8 mouse cellular contexts compared by ENCODE assay signal in genomic region chr17:26112751-26113150, GRCm38 (mm10). TPM values are rescaled to one million over a fixed set of nuclear protein-coding genes. Genes with fewer than 3 reads are reported as not detected.
DNase-seq lines count a peak whose midpoint lies in the region; ATAC-seq and TF ChIP-seq lines count a peak whose summit lies in the region.

No protein-coding gene starts in this region.

- H3K9ac ChIP-seq in heart, adult 2 months (ENCODE audit: low read depth, low read length) = peak overlapping the region; percentile 74
- H3K9ac ChIP-seq in forebrain, embryonic 15.5 days (replicated peaks) = peak overlapping the region; percentile 79
- H3K9ac ChIP-seq in liver, embryonic 15.5 days = peak overlapping the region; percentile 63; the same call in 1 of the 2 replicates

- peak overlapping the region; percentile 65 for H3K4me3 ChIP-seq in heart, adult 2 months
- peak overlapping the region; percentile 58 for H3K4me3 ChIP-seq in forebrain, embryonic 15.5 days
- H3K4me3 ChIP-seq in liver, embryonic 15.5 days (replicated peaks) = peak overlapping the region; percentile 70

- TF ChIP-seq POLR2A in heart, adult 2 months (IDR thresholded peaks at IDR 0.05; ENCODE audit: insufficient read depth, low read depth, low read length) = no peak

- no peaks in the 10 kb centered on the region for H3K79me2 ChIP-seq in heart, adult 2 months (replicated peaks; ENCODE audit: control insufficient read depth, insufficient read depth, low read length)

- DNase-seq in heart, adult 2 months = no peak
- no peak for DNase-seq in heart, postnatal 36 days
- DNase-seq in gastrocnemius, postnatal 4 days (ENCODE audit: low spot score in 2 of 2) = no peak
- DNase-seq in layer of hippocampus, postnatal 25 days (ENCODE audit: extremely low spot score in 1 of 2, low spot score in 1 of 2) = no peak
- DNase-seq in cerebellum, adult 18-20 months = no peak

- H3K4me1 ChIP-seq in heart, adult 2 months (ENCODE audit: control insufficient read depth, insufficient read depth, low read length) = no peaks in the 10 kb centered on the region
- peaks cover 6% of the 10 kb centered on the region for H3K4me1 ChIP-seq in forebrain, embryonic 15.5 days
- peaks cover 34% of the 10 kb centered on the region for H3K4me1 ChIP-seq in liver, embryonic 15.5 days (replicated peaks)

- no peak for TF ChIP-seq CTCF in heart, adult 2 months (IDR thresholded peaks at IDR 0.05)

- WGBS in heart, adult 2 months = 26% methylated on average over 14 of the region's 14 CpGs
- WGBS in forebrain, embryonic 15.5 days = 18% methylated on average over 14 of the region's 14 CpGs
- WGBS in liver, embryonic 15.5 days (ENCODE audit: insufficient replicate concordance) = 13% methylated on average over 14 of the region's 14 CpGs

- H3K27me3 ChIP-seq in heart, adult 2 months (ENCODE audit: control insufficient read depth, insufficient read depth, low read length) = peaks cover 4% of the 10 kb centered on the region; the same call in 1 of the 2 replicates
- peaks cover 29% of the 10 kb centered on the region for H3K27me3 ChIP-seq in forebrain, embryonic 15.5 days
- H3K27me3 ChIP-seq in liver, embryonic 15.5 days = peaks cover 84% of the 10 kb centered on the region

- TF ChIP-seq EP300 in heart, adult 2 months (IDR thresholded peaks at IDR 0.05; ENCODE audit: insufficient read depth, low read depth, low read length) = no peak

- H3K36me3 ChIP-seq in heart, adult 2 months (ENCODE audit: control insufficient read depth, insufficient read depth, low read length) = no peaks in the 10 kb centered on the region
- H3K36me3 ChIP-seq in forebrain, embryonic 15.5 days = no peaks in the 10 kb centered on the region
- H3K36me3 ChIP-seq in liver, embryonic 15.5 days (replicated peaks) = no peaks in the 10 kb centered on the region

- intact Hi-C loops in heart, adult 2 months (cut with DNase I) = no loop called here
- intact Hi-C loops in heart, postnatal 36 days (cut with DNase I) = no loop called here

- H3K4me2 ChIP-seq in forebrain, embryonic 15.5 days (replicated peaks) = peak overlapping the region; percentile 70
- H3K4me2 ChIP-seq in liver, embryonic 15.5 days = peak overlapping the region; percentile 86

- no peak overlapping the region for H3K27ac ChIP-seq in heart, adult 2 months
- H3K27ac ChIP-seq in forebrain, embryonic 15.5 days (replicated peaks) = no peak overlapping the region
- H3K27ac ChIP-seq in liver, embryonic 15.5 days (replicated peaks) = no peak overlapping the region

- peak; percentile 25 for ATAC-seq in CD4-positive, CD25-positive, alpha-beta regulatory T cell, adult 4 months
- 0 out of 2 replicates have a peak, but pooled peaks have one; percentile 4 for ATAC-seq in forebrain, embryonic 15.5 days (replicated peaks)
- ATAC-seq in liver, embryonic 15.5 days (ENCODE audit: insufficient read depth) = no peak

- no peaks in the 10 kb centered on the region for H3K9me3 ChIP-seq in forebrain, embryonic 15.5 days
- no peaks in the 10 kb centered on the region for H3K9me3 ChIP-seq in liver, embryonic 15.5 days (replicated peaks)

RNA-seq across cellular contexts. Expression of gene Tmem8, which starts 0.3 kb away (rescaled TPM):
- total RNA-seq in heart, adult 2 months (2021) = 1 to 10 TPM; 3.8 to 5.3 TPM
- polyA plus RNA-seq in heart, adult 2 months (2012; rRNA removed) = 10.5 and 11.6 TPM in 2 replicates
- total RNA-seq in heart, postnatal 36 days (2021) = 1 to 10 TPM; 3.6 to 4.1 TPM
- 1 to 10 TPM; 5.9 to 8.2 TPM for polyA plus RNA-seq in CD4-positive, CD25-positive, alpha-beta regulatory T cell, adult 4 months (2017; shearing (Covaris generic))
- 2.1 and 2.3 TPM in 2 replicates for polyA plus RNA-seq in forebrain, embryonic 15.5 days (2015; fragmentation: Nextera tagmentation; extraction: Ambion mirVana)
- 1.5 and 1.7 TPM in 2 replicates for polyA plus RNA-seq in liver, embryonic 15.5 days (2015; fragmentation: Nextera tagmentation; extraction: Ambion mirVana)
- 1 to 10 TPM; 3.0 to 4.5 TPM for total RNA-seq in gastrocnemius, postnatal 4 days (2021)
- total RNA-seq in layer of hippocampus, postnatal 25 days (2021) = 10 to 100 TPM; 11.4 to 13.1 TPM

RNA-seq across cellular contexts. Expression of gene Mrpl28, which starts 10.5 kb away (rescaled TPM):
- total RNA-seq in heart, adult 2 months (2021) = 100 to 1,000 TPM; 131 to 154 TPM
- polyA plus RNA-seq in heart, adult 2 months (2012; rRNA removed) = 131 and 156 TPM in 2 replicates
- 100 to 1,000 TPM; 134 to 148 TPM for total RNA-seq in heart, postnatal 36 days (2021)
- polyA plus RNA-seq in CD4-positive, CD25-positive, alpha-beta regulatory T cell, adult 4 months (2017; shearing (Covaris generic)) = 100 to 1,000 TPM; 111 to 138 TPM
- polyA plus RNA-seq in forebrain, embryonic 15.5 days (2015; fragmentation: Nextera tagmentation; extraction: Ambion mirVana) = 206 and 217 TPM in 2 replicates
- 120 and 124 TPM in 2 replicates for polyA plus RNA-seq in liver, embryonic 15.5 days (2015; fragmentation: Nextera tagmentation; extraction: Ambion mirVana)
- total RNA-seq in gastrocnemius, postnatal 4 days (2021) = 10 to 100 TPM; 62.3 to 63.3 TPM
- 10 to 100 TPM; 63.4 to 68.9 TPM for total RNA-seq in layer of hippocampus, postnatal 25 days (2021)

RNA-seq across cellular contexts. Expression of gene Nme4, which starts 17.3 kb away (rescaled TPM):
- total RNA-seq in heart, adult 2 months (2021) = 1 to 10 TPM; 3.7 to 4.4 TPM
- 13.8 and 21.4 TPM in 2 replicates for polyA plus RNA-seq in heart, adult 2 months (2012; rRNA removed)
- total RNA-seq in heart, postnatal 36 days (2021) = 1 to 10 TPM; 2.8 to 3.5 TPM
- polyA plus RNA-seq in CD4-positive, CD25-positive, alpha-beta regulatory T cell, adult 4 months (2017; shearing (Covaris generic)) = under 1 TPM; 0.32 to 0.95 TPM
- 37.1 and 40.7 TPM in 2 replicates for polyA plus RNA-seq in forebrain, embryonic 15.5 days (2015; fragmentation: Nextera tagmentation; extraction: Ambion mirVana)
- polyA plus RNA-seq in liver, embryonic 15.5 days (2015; fragmentation: Nextera tagmentation; extraction: Ambion mirVana) = 34.6 and 35.5 TPM in 2 replicates
- total RNA-seq in gastrocnemius, postnatal 4 days (2021) = 10 to 100 TPM; 13.5 to 18.3 TPM
- 1 to 10 TPM; 4.1 TPM for total RNA-seq in layer of hippocampus, postnatal 25 days (2021)

RNA-seq across cellular contexts. Expression of gene Decr2, which starts 22.6 kb away (rescaled TPM):
- 1 to 10 TPM; 9.2 to 9.5 TPM for total RNA-seq in heart, adult 2 months (2021)
- polyA plus RNA-seq in heart, adult 2 months (2012; rRNA removed) = 13.9 and 23.3 TPM in 2 replicates
- total RNA-seq in heart, postnatal 36 days (2021) = 10 to 100 TPM; 10.2 to 11.2 TPM
- polyA plus RNA-seq in CD4-positive, CD25-positive, alpha-beta regulatory T cell, adult 4 months (2017; shearing (Covaris generic)) = 10 to 100 TPM; 27.7 to 35.1 TPM
- 27.7 and 29.1 TPM in 2 replicates for polyA plus RNA-seq in forebrain, embryonic 15.5 days (2015; fragmentation: Nextera tagmentation; extraction: Ambion mirVana)
- 14.7 and 17.2 TPM in 2 replicates for polyA plus RNA-seq in liver, embryonic 15.5 days (2015; fragmentation: Nextera tagmentation; extraction: Ambion mirVana)
- total RNA-seq in gastrocnemius, postnatal 4 days (2021) = 10 to 100 TPM in 1 of 2 experiments, 1 to 10 TPM in 1; 9.2 to 12.9 TPM
- total RNA-seq in layer of hippocampus, postnatal 25 days (2021) = 10 to 100 TPM; 27.2 to 28.2 TPM

RNA-seq across cellular contexts. Expression of gene Axin1, which starts 25.7 kb away (rescaled TPM):
- total RNA-seq in heart, adult 2 months (2021) = 10 to 100 TPM; 16.5 to 18.2 TPM
- polyA plus RNA-seq in heart, adult 2 months (2012; rRNA removed) = 7.6 and 9.1 TPM in 2 replicates
- 10 to 100 TPM; 15.9 to 17.3 TPM for total RNA-seq in heart, postnatal 36 days (2021)
- 10 to 100 TPM; 13.3 to 17.5 TPM for polyA plus RNA-seq in CD4-positive, CD25-positive, alpha-beta regulatory T cell, adult 4 months (2017; shearing (Covaris generic))
- polyA plus RNA-seq in forebrain, embryonic 15.5 days (2015; fragmentation: Nextera tagmentation; extraction: Ambion mirVana) = 11.2 and 17.4 TPM in 2 replicates
- 7.1 and 9.1 TPM in 2 replicates for polyA plus RNA-seq in liver, embryonic 15.5 days (2015; fragmentation: Nextera tagmentation; extraction: Ambion mirVana)
- total RNA-seq in gastrocnemius, postnatal 4 days (2021) = 10 to 100 TPM; 28.5 to 29.5 TPM
- 10 to 100 TPM; 23.2 to 23.6 TPM for total RNA-seq in layer of hippocampus, postnatal 25 days (2021)
